Mouse (Mus musculus) CH12.LX (cell line): ENCODE results near the gene Ttl. TPM values are rescaled to one million over a fixed set of nuclear protein-coding genes. Genes with fewer than 3 reads are reported as not detected.

Experiments used
- DNase-seq: peaks from one replicate; pipeline ENCODE4 v3.0.0-alpha.2; 2013; ENCODE audit errors: extremely low read depth
- H3K27ac ChIP-seq: 2 replicates; pipeline ENCODE4 v1.5.1; 2012; ENCODE audit warnings: low read depth, mild to moderate bottlenecking, control low read depth, moderate library complexity; ENCODE audit not compliant: insufficient read depth
- H3K27me3 ChIP-seq: replicated peaks from 2 replicates; pipeline ENCODE3; 2012; ENCODE audit warnings: inconsistent platforms
- H3K36me3 ChIP-seq, 2 experiments: replicated peaks in 1 of 2; 2 replicates each; pipeline versions ENCODE3 to v1.6.1; 2012; ENCODE audit warnings: inconsistent platforms in 1 of 2, low read length in 1 of 2, mild to moderate bottlenecking in 1 of 2, mixed read lengths in 1 of 2, moderate library complexity in 1 of 2; ENCODE audit not compliant: control insufficient read depth in 1 of 2, insufficient read depth in 1 of 2
- H3K4me1 ChIP-seq, 2 experiments: 2 replicates each; pipeline ENCODE4 v1.6.1; 2012; ENCODE audit warnings: inconsistent platforms in 1 of 2, moderate library complexity in 1 of 2; ENCODE audit not compliant: insufficient read depth in 2 of 2, control insufficient read depth in 1 of 2
- H3K4me2 ChIP-seq: 2 replicates; pipeline ENCODE4 v1.6.1; 2012; ENCODE audit warnings: low read depth, mild to moderate bottlenecking, control low read depth; ENCODE audit not compliant: poor library complexity, insufficient read depth, severe bottlenecking
- H3K4me3 ChIP-seq, 3 experiments: fragments of 150-350 bp in 1 of 3; sonication (generic) in 1 of 3; replicated peaks in 1 of 3; 2 replicates each; pipeline versions ENCODE3 to v1.5.1; 2011 to 2012; ENCODE audit warnings: low read depth in 2 of 3, low read length in 2 of 3, mild to moderate bottlenecking in 2 of 3, moderate library complexity in 2 of 3, control low read depth in 1 of 3, improper control_type of control experiment in 1 of 3, inconsistent platforms in 1 of 3, mixed read lengths in 1 of 3; ENCODE audit not compliant: poor library complexity in 1 of 3
- H3K79me2 ChIP-seq: replicated peaks from 2 replicates; pipeline ENCODE4 v1.6.1; 2012; ENCODE audit warnings: mild to moderate bottlenecking, moderate library complexity; ENCODE audit not compliant: control insufficient read depth, poor library complexity, insufficient read depth, severe bottlenecking; ENCODE audit errors: extremely low read depth
- H3K9ac ChIP-seq: 2 replicates; pipeline ENCODE4 v1.6.1; 2012; ENCODE audit warnings: low read depth, mild to moderate bottlenecking, control low read depth, moderate library complexity; ENCODE audit not compliant: insufficient read depth
- H3K9me3 ChIP-seq: replicated peaks from 2 replicates; pipeline ENCODE3; 2012; ENCODE audit warnings: low read length, inconsistent platforms, mixed read lengths
- CHD1 ChIP-seq: IDR thresholded peaks from 2 replicates; pipeline ENCODE4 v1.6.1; 2012; ENCODE audit warnings: low read depth, low read length, improper control_type of control experiment, inconsistent platforms
- CHD2 ChIP-seq: IDR thresholded peaks from 2 replicates; pipeline ENCODE4 v1.6.1; 2011; ENCODE audit warnings: low read length, improper control_type of control experiment
- ELF1 ChIP-seq: IDR thresholded peaks from 2 replicates; pipeline ENCODE4 v1.6.1; 2014; ENCODE audit warnings: low read depth, mild to moderate bottlenecking, inconsistent platforms, low read length, improper control_type of control experiment
- EP300 ChIP-seq: IDR thresholded peaks from 2 replicates; pipeline ENCODE4 v1.6.1; 2011; ENCODE audit warnings: low read length, improper control_type of control experiment
- GABPA ChIP-seq: IDR thresholded peaks from 2 replicates; pipeline ENCODE4 v1.6.1; 2012; ENCODE audit warnings: low read depth, low read length, improper control_type of control experiment, inconsistent platforms; ENCODE audit not compliant: insufficient replicate concordance
- JUN ChIP-seq: IDR thresholded peaks from 2 replicates; pipeline ENCODE4 v1.6.1; 2011; ENCODE audit warnings: low read depth, mild to moderate bottlenecking, low read length, improper control_type of control experiment, moderate library complexity; ENCODE audit not compliant: insufficient read depth
- JUND ChIP-seq: conservative IDR thresholded peaks from 2 replicates; pipeline ENCODE4 v1.6.1; 2011; ENCODE audit warnings: low read depth, low read length, improper control_type of control experiment
- KAT2A ChIP-seq: IDR thresholded peaks from 2 replicates; pipeline ENCODE4 v1.6.1; 2012; ENCODE audit warnings: low read length, improper control_type of control experiment, inconsistent platforms; ENCODE audit not compliant: insufficient replicate concordance
- MAFK ChIP-seq: IDR thresholded peaks from 2 replicates; pipeline ENCODE4 v1.6.1; 2011; ENCODE audit warnings: low read length, improper control_type of control experiment; ENCODE audit not compliant: insufficient replicate concordance
- MAZ ChIP-seq: IDR thresholded peaks from 2 replicates; pipeline ENCODE4 v1.6.1; 2012; ENCODE audit warnings: low read depth, mild to moderate bottlenecking, inconsistent platforms, low read length, improper control_type of control experiment, moderate library complexity
- MXI1 ChIP-seq: IDR thresholded peaks from 2 replicates; pipeline ENCODE4 v1.6.1; 2011; ENCODE audit warnings: mild to moderate bottlenecking, low read depth, low read length, improper control_type of control experiment
- MYC ChIP-seq: IDR thresholded peaks from 2 replicates; pipeline ENCODE4 v1.6.1; 2011; ENCODE audit warnings: low read depth, mild to moderate bottlenecking, improper control_type of control experiment, low read length
- POLR2AphosphoS2 ChIP-seq: IDR thresholded peaks from 2 replicates; pipeline ENCODE4 v1.6.1; 2011; ENCODE audit warnings: low read depth, low read length, improper control_type of control experiment
- RCOR1 ChIP-seq: conservative IDR thresholded peaks from 2 replicates; pipeline ENCODE4 v1.6.1; 2012; ENCODE audit warnings: low read depth, mild to moderate bottlenecking, inconsistent platforms, low read length, improper control_type of control experiment
- TCF12 ChIP-seq: IDR thresholded peaks from 2 replicates; pipeline ENCODE4 v1.6.1; 2014; ENCODE audit warnings: low read depth, mild to moderate bottlenecking, inconsistent platforms, low read length, improper control_type of control experiment
- ZC3H11A ChIP-seq: IDR thresholded peaks from 2 replicates; pipeline ENCODE4 v1.6.1; 2012; ENCODE audit warnings: low read depth, mild to moderate bottlenecking, inconsistent platforms, low read length, improper control_type of control experiment
- ZMIZ1 ChIP-seq: IDR thresholded peaks from 2 replicates; pipeline ENCODE4 v1.6.1; 2012; ENCODE audit warnings: low read depth, mild to moderate bottlenecking, inconsistent platforms, low read length, improper control_type of control experiment
- ZNF384 ChIP-seq: IDR thresholded peaks from 2 replicates; pipeline ENCODE4 v1.6.1; 2012; ENCODE audit warnings: low read depth, low read length, improper control_type of control experiment, inconsistent platforms
- dilution Hi-C: fragments of 300-500 bp; cut with MboI; formaldehyde crosslinking; loops from 2 replicates; pipeline ENCODE4 v1.14.3; 2020; ENCODE audit warnings: low sequenced_read_pairs; ENCODE audit not compliant: extremely low pct_unique_long_range_greater_than_20kb, extremely low pct_ligation_motif_present
- in situ Hi-C: fragments of 300-500 bp; cut with MboI; formaldehyde crosslinking; loops from 3 replicates; pipeline ENCODE4 v1.14.3; 2019; ENCODE audit warnings: low sequenced_read_pairs, low pct_ligation_motif_present, low pct_unique_long_range_greater_than_20kb, mixed read lengths
- polyA plus RNA-seq: library from polyadenylated mRNA; unstranded; fragments of >175 nt; gene quantifications from 2 replicates; pipeline ENCODE4 v1.2.1, GENCODE M21; 2012; ENCODE audit warnings: low read depth; ENCODE audit not compliant: insufficient read length
- total RNA-seq, 2 experiments: library from RNA; depleted of rRNA; stranded (reverse); fragments of 300-350 nt in 1 of 2; fragments of >200 nt in 1 of 2; gene quantifications; 2 replicates each; pipeline ENCODE4 v1.2.3; 2012 to 2014

The Ttl gene
- total and polyA plus RNA-seq, 3 experiments: 1.8 to 2.9 (median 2.7) TPM

DNA sequence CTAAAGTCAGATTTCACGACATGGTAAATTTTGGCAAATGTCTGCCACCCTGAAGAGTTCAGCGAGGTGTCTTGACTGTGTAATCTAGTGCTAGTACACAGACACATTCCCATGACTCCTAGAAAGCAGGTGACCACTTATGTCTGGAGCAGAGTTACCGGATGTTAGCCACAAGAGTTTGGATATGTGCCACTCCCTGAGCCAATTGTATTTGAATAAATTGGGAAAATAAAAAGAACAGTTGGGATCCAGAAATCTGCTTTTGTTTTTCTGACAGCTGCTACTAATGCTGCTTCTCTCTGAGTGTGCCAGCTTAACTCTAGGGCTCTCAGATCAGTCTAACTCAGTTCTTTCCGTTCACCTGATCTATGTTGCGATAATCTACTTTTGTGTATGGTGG lies 47.2 kb downstream of the Ttl start:
- TF ChIP-seq CHD2 (no peak), TCF12 (no peak), RCOR1 (no peak), MAZ (no peak), ELF1 (no peak), MAFK (no peak), MYC (no peak), POLR2AphosphoS2 (no peak), JUND (no peak), GABPA (no peak), EP300 (no peak), ZC3H11A (no peak)
- no peak for DNase-seq
- H3K27ac ChIP-seq: no peak overlapping the region
- no peaks in the 10 kb centered on the region for H3K27me3 ChIP-seq
- H3K9me3 ChIP-seq: no peaks in the 10 kb centered on the region
- H3K79me2 ChIP-seq: no peaks in the 10 kb centered on the region; the same call in 1 of the 2 replicates
- H3K9ac ChIP-seq: no peak overlapping the region
- dilution Hi-C loops (no loop called here), in situ Hi-C loops (no loop called here)
- peaks cover 77 to 93% of the 10 kb centered on the region in 2 experiments for H3K36me3 ChIP-seq
- H3K4me3 ChIP-seq: no peak overlapping the region
- H3K4me2 ChIP-seq: no peak overlapping the region
- H3K4me1 ChIP-seq: no peaks in the 10 kb centered on the region

DNA sequence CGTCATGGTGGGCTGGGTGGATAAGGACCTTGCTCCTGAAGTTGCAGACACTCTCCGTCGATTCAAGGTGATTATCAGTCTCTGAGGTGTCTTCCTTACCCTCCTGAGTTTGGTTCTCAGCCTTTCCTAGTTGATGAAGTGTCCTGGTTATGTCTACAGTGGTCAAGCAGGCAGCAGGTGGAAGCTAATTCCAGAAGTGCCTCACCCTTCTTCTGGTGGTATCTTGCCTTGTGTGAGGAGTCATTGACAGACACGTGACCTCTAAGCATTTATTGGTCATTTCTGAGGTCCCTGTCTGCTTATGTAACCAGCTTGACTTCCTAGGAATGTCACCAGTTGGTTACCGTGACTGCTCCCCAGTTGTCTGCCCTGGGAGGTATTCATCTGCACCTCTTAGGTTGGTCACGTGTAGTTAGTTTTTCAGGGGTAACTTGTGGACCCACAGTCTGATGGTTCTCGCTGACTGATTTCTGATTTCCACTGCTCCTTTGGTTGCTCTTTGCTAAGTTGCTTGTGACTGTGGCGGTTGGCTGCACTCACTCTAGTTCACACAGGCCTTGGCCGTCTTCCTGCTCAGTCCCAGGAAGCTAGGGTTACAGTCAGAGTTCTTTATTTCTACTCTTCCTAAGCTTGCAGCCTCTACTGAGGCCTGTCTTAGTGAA lies 50.1 kb downstream of the Ttl start:
- H3K4me3 ChIP-seq: no peak overlapping the region
- no peaks in the 10 kb centered on the region for H3K9me3 ChIP-seq
- H3K27ac ChIP-seq: no peak overlapping the region
- DNase-seq: no peak
- H3K27me3 ChIP-seq: no peaks in the 10 kb centered on the region
- no peaks in the 10 kb centered on the region for H3K4me1 ChIP-seq
- no peak overlapping the region for H3K9ac ChIP-seq
- peaks cover 79 to 96% of the 10 kb centered on the region in 2 experiments for H3K36me3 ChIP-seq
- H3K4me2 ChIP-seq: no peak overlapping the region
- TF ChIP-seq CHD1 (no peak), CHD2 (no peak), KAT2A (no peak), ZNF384 (no peak), ZMIZ1 (no peak), RCOR1 (no peak), MXI1 (no peak), JUN (no peak)
- in situ Hi-C loops: no loop called here
- H3K79me2 ChIP-seq: no peaks in the 10 kb centered on the region; the same call in 1 of the 2 replicates
- dilution Hi-C loops: no loop called here
